Mouse (Mus musculus): ENCODE data around the gene Cmtm2b.
"Not testable (repeated sequence)": the region's sequence is repeated elsewhere in the genome, so short reads cannot be mapped to it uniquely, and the experiment has no call there.

The Cmtm2b gene

DNA sequence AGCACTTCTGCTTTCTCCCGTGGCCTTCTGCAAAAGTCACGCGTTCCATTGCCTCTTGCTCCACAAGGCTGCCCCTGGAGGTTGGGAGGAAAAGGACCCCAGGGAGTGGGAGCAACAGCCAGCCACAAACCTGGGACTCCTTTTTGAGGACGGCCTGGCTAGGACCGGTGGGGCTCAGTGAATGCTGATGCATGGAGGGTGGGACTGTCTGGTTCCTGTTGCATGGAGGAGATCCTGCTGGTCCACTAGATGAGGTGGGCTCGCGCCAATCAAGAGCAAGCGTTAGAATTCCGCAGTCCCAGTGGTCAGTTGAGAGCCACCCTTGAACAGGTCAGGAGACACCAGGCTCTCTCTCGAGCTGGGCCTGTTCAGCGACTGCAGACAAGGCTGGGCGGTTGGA lies at the start of gene Cmtm2b:
Gene Cmtm2b, plus strand, starts transcription at position 301 of the 400 bp plus-strand sequence.
- not testable (repeated sequence) for DNase-seq (ENCODE audit: low spot score)

DNA sequence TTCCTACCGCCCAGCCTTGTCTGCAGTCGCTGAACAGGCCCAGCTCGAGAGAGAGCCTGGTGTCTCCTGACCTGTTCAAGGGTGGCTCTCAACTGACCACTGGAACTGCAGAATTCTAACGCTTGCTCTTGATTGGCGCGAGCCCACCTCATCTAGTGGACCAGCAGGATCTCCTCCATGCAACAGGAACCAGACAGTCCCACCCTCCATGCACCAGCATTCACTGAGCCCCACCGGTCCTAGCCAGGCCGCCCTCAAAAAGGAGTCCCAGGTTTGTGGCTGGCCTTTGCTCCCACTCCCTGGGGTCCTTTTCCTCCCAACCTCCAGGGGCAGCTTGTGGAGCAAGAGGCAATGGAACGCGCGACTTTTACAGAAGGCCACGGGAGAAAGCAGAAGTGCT lies 28.9 kb upstream of the Cmtm2b start, which contains the start of gene Cmtm2a:
Gene Cmtm2a, minus strand, starts transcription at position 101 of the 400 bp plus-strand sequence.
- DNase-seq (ENCODE audit: low spot score) = not testable (repeated sequence)

DNA sequence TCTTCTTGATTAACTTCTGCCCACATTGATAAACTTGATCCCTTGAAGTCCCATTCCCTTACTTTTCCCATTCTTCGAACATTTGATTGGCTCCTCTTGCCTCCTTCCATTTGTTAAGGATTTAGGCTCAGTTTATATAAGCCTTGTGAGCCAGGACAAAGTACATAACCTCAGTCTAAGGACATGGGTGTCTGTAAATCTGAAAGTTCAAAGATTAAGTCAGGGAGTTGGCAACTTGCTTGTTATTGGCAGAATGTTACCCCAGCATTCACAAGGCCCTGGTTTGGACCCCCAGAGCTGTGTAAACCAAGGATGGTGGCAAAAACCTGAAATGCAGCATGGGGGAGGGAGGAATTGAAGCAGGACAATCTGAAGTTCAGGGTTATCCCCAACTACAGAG lies 27.6 kb upstream of the Cmtm2b start:
- no peak for DNase-seq (ENCODE audit: low spot score)

DNA sequence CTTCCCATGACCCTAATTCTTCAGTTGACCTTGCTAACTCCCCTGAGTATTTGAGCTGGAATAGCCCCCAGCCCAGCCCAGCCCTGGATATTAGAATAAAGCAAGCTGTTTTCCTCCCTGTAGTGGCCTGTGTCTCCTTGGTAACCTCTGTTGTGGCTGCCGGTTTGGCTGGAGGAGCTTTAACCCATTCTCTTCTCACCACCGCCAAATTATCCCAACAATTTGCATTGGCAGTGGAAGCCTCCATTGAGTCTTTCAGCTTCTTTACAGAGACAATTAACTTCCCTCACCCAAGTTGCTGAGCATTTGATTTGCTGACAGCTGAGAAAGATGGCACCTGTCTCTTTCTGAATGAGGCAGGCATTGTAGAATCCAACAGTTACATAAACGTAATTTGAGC lies 20.5 kb upstream of the Cmtm2b start:
- DNase-seq (ENCODE audit: low spot score) = not testable (repeated sequence)

DNA sequence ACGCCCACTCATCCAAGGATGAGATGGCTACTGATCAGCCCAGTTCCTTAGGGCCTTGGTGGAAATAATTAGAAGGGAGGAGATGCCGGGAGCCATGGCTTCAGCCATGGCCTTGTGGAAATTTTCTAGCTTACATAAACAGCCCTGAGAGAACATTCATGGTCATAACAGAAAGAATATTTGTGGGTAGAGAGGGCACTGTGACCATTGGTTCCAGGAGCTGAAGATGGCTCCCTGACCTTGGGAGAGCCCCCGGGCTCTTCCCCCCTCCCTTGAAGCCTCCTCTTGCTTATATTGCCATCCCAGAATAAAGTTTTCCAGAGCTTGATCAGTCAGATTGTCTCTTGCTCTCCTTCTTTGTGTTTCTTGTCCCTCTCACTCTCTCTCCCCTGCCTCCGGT lies 19.5 kb upstream of the Cmtm2b start:
- peak; percentile 74 for DNase-seq (ENCODE audit: low spot score)

DNA sequence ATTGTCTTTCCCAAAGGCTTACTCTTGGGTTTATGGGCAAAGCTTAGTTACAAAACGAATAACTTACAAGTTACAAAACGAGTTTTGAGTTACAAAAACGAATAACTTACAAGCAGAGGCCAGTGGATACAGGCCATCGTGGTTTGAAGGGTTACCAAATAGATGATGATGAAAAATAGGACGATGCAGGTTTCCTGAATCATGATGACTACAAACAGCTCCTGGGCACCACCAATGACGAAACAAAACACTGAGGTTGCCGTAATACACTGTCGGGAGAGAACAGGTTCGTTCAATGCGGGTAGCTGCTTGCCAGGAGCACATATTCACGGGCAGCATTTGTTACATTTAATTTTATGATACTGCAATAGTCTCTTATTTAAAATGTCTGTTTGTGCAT lies 17.1 kb upstream of the Cmtm2b start:
- DNase-seq (ENCODE audit: low spot score) = no peak

DNA sequence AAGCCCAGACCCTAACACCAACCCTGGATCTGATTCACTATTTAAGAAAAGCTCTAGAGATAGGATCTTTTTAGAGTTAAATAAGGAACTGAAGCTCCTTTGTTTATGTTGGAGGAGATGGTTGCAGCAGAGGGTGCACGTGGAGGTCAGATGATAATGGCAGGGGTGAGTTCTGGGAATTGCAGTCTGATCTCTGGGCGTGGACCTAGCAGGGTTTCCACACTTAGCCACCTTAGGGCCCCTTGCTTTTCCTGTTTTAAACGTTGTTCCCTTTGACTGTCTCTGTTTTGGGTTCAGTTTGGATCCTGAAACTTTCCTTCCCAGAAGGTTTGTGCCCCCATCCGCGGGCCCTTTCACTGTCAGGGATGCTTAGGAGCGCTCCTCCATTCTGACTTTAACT lies 13.7 kb upstream of the Cmtm2b start:
- not testable (repeated sequence) for DNase-seq (ENCODE audit: low spot score)

DNA sequence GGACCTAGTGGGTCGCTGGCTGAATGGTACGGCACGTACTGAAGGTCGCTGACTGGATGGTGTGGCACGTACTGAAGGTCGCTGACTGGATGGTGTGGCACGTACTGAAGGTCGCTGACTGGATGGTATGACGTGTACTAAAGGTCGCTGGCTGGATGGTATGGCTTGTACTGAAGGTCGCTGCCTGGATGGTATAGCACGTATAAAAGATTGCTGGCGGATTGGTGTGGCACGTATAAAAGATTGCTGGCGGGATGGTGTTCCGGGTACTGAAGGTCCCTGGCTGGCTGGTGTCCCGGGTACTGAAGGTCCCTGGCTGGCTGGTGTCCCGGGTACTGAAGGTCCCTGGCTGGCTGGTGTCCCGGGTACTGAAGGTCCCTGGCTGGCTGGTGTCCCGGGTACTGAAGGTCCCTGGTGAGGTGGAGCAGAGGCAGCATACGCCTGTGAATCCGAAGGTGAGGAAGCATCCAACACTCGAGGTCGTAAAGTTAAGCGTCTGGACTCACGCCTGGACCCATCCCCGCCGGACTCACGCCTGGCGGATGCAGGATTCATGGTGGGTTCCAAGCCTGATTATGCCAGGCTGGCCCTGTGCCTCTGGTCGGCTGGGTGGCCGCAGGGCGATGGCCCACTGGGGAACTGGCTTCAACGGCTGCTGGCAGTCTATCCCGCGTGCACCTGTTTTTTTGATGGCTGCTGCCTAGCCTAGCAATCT lies 12.4 kb upstream of the Cmtm2b start, which contains the start of the genes Gm45711 and Cmtm1:
Gene Gm45711, minus strand, starts transcription at position 641 of the 715 bp plus-strand sequence.
Gene Cmtm1, minus strand, starts transcription at position 705 of the 715 bp plus-strand sequence.
- DNase-seq (ENCODE audit: low spot score) = peak; percentile 60

DNA sequence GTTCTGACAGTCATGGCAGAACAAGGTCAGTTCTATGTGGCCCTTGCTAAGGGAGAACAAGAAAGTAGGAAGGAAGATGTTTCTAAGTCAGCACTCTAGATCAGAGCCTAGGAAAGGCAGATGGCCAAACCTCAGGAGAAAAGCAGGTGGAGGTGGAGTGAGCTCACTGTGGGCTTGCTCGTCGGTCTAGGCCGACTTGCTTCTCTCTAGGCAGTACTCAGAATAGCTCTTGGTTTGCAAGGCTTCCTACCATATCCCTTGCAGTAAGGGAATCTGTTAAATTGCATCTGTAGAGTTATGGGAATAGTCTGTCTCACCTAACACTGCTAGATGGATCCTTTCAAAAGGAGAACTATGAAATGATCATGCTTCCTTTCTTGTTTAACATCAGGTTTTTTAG lies 10.0 kb upstream of the Cmtm2b start:
- DNase-seq (ENCODE audit: low spot score) = not testable (repeated sequence)

DNA sequence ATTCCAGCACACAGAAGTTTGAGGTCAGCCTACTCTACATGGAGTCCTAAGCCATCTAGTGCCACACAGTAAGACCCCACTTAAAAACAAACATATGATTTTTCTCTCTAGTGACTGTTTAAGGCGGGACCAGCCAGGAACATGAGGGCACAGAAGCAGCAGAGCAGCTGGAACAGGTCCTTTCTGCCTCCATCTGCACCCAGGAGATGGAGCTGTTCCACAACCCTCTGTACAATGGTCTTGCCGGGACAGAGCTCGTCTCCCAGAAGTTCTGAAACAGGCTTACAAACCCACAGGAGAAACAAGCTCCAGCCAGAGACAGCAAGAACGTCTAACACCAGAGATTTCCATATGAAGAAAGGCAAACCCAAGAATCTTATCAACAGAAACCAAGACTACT lies 8.7 kb upstream of the Cmtm2b start:
- DNase-seq (ENCODE audit: low spot score) = no peak

DNA sequence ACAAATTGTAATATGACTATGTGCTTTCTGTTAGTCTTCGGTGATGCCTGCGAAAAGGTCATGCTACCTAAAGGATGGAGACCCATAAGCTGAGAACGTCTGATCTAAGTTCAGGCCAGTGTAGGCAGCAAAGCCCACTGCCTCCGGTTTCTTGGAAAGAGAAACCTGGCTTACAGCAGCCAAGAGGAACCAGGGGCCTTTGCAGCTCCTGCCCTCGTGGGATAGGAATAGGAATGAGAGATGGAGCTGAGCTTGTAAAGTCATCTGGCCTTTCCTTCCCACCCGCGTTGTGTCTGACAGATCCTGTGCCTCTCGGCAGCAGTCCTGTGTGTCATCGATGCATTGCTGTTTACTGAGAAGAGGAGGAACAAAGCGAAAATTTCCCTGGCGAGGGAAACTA lies 763 bp upstream of the Cmtm2b start, which contains the start of gene Gm11020:
Gene Gm11020, plus strand, starts transcription at position 301 of the 400 bp plus-strand sequence.
- not testable (repeated sequence) for DNase-seq (ENCODE audit: low spot score)

DNA sequence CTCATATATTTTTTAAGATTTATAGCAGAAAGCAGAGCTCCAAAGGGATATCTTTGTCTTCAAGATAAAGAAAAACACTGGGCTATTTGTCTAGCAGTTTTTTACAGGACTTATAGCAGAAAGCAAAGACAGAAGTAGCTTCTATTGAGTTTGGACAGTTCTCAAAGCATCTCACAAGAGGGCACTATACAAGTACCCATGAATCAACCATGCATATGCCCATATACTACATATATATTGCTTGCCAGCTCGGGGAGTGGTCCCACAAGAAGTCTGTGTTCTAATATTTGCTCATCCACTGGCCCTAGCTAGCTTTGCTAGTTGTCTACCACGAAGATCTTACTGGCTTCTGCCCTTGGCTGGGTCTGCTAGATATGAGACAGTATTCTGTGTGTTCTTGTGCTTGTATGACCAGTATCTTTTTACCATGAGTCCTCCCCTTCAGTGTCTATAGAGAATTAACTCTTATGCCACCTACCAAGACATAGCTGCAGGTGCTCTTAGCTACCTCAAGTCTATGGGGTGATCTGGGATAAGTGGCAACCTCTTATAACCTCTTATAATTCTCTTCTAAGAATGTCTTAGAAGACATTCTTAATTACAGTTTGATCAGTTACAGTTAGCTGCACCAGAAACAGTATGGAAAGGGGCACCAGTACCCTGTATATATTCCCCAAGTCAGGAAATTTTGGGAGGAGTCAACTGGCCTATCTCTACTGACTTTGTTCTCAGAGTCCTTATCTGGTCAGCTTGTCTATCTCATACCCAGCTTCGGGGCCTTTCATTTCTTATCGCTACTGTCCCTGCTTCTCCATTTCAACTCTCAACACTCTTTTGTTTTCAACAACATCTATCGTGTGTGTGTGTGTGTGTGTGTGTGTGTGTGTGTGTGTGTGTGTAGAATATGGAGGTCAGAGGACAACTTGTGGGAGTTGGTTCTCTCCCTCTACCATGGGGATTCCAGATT lies 10.9 kb downstream of the Cmtm2b start:
- DNase-seq (ENCODE audit: low spot score) = no peak

DNA sequence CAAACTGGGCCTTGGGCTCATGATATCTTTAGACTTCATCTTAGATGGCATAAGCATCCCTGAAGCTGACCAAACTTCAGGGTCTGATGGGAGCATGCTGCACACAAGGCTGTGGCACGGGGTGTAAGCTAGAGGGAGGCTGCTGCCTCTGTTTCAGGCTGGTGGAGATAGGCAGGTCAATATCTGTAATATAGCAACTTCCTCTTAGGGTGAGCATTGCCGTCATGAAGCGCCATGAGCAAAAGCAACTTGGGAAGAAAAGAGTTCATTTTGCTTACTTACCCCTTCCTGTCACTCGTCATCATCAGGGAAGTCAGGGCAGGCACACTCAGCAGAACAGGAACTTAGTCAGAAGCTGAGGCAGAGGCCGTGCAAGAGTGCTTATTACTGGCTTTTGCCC lies 11.8 kb downstream of the Cmtm2b start:
- no peak for DNase-seq (ENCODE audit: low spot score)

DNA sequence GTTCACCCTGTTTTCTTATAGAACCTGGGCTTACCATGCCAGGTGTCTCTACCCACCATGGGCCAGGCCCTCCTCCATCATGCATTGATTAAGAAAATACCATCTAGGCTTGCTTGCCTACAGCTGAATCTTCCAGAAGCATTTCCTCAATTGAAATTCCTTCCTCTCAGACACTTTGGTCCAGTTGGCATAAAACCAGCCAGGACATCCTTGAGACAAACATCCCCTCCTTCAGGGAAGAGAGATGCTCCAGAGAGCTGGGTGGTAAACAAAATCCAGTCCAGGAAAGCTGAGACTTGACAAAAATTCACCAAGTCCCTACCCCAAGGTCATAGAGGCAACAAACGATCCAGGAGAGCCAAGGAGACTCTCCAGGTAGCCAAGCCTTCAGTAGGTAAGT lies 12.2 kb downstream of the Cmtm2b start:
- no peak for DNase-seq (ENCODE audit: low spot score)

DNA sequence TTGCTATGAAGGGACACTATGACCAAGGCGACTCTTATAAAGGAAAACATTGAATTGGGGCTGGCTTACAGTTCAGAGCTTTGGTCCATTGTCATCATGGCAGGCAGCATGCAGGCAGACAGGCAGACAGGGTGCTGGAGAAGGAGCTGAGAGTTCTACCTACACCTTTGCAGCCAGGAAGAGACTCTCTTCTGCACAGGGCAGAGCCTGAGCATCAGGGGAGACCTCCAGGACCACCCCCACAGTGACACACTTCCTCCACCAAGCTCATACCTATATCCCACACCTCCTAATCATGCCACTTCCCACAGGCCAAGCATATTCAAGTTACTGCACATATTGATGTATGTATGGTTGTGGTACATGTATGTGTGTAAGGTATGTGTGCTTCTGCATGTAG lies 14.8 kb downstream of the Cmtm2b start:
- no peak for DNase-seq (ENCODE audit: low spot score)

DNA sequence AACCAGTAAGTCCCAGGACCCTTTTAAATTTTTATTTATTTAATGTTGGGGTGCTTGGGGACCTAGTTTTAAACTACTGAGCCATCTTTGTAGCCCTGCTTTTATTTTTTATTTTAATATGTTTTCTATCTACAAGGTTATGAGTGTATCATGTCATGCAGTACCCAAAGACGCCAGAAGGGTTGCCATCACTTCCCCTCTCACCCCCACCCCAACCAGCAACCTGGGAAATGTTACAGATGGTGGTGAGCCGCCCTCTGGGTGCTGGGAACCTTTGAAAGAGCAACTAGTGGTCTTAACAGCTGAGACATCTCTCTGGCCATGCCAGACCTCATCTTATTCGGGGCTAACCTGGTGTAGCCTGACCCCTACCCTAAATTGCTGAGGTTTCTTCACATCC lies 15.9 kb downstream of the Cmtm2b start:
- no peak for DNase-seq (ENCODE audit: low spot score)

DNA sequence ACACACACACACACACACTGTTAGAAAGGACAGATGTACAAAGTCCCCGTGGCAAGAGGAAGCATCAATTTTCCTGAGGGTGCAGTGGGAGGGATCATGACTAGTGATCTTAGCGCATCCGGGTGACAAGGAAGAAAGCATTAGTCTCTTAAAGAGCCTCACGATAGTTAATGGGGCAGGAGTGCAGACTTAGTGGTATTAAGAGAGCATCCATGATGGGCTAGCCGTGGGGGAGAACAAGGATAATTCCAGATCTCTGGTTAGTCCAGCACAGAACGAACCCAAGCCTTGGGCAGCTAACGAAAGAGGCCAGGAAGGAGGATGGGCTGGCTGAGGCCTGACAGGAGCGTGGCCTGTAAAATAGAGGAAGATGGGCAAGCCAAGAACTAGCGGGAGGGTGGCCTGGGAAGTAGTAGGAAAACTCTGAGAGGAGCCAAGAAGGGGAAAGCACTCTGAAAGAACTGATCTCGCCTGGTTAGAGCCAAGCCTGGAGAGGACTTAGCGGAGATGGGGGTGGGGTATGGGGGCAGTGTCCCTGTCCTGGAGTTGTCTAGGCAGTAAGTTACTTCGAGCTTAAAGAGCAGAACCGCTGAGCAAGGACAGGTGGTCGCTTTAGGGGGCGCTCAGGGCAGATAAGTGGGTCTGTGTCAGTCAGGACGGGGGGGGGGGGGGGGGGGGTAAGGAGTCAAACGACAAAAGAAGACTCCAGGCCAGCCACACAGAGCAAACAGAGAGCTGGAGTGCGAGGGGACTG lies 17.4 kb downstream of the Cmtm2b start, which contains the start of gene Cmtm3:
Gene Cmtm3, plus strand, starts transcription at position 182 of the 754 bp plus-strand sequence.
- DNase-seq (ENCODE audit: low spot score) = no peak

DNA sequence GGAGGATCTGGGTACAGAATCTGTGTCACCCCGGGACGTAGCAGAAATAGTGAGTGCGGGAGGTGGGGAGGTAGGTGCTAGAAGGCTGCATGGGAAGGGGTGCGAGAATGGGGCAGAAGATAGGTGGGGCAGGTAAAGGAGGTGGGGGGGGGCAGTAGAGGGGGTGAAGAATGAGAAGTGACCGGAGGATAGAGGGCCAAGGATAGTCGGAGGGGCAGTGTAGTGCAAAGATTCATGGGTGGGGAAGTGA lies 17.9 kb downstream of the Cmtm2b start:
- no peak for DNase-seq (ENCODE audit: low spot score)

DNA sequence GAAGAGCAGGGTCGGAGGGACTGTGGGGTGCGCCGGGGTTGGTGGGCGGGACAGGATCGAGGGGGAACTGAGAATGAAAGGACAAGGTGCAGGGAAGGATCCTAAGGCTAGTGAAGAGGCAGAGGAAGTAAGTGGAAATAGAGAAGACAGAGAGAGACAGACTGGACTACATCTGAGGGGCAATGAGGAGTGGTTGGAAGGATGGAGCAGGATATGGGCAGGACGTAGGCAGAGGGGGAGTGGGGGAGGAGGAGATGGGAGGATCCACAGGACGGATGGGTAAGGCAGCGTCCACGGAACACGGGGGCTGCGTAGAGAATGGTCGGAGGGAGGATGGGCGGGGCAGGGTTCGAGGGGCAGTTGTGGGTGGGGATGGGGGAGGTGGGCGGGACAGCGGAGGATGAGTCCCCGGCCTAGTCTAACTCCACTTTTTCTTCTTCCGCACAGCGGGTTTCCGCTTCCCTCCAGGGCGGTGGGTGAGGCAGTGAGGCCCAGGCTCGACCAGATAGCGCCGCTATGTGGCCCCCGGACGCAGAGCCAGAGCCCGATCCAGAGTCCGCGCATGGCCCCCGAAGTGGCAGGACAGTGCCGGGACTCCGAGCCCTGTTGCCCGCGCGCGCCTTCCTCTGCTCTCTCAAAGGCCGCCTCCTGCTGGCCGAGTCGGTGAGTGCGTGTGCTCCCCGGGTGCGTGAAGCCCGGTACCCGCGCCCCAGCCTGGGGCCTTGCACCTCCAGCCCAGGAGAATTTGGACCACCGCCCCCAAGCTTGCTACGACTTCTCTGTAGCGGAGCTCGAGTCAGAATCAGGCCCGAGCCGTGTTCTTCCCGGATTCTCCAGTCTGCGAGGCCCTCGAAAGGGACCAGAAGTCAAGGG lies 18.4 kb downstream of the Cmtm2b start:
- DNase-seq (ENCODE audit: low spot score) = peak; percentile 85

DNA sequence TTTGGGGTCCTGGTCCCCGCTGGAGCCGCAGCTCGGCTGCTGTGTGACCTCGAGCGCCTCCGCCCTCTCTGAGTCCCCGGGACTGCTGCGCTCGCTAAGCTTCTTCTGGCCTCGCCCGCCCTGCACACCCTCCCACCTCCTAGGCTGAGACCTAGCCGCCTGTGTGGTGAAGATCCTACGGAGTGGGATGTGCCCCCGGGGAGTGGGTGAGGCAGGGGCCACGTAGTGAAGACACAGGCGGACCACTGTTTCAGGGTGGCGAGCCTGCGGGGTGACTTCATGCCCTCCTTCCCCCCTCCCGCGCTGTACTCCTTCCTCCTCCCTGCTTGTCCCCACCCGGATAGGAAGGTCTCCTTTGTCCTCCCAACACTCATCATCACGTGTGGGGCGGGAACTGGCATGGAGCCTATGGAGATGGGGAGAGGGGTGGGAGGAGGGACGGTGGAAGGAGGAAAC lies 19.1 kb downstream of the Cmtm2b start:
- peak; percentile 74 for DNase-seq (ENCODE audit: low spot score)

DNA sequence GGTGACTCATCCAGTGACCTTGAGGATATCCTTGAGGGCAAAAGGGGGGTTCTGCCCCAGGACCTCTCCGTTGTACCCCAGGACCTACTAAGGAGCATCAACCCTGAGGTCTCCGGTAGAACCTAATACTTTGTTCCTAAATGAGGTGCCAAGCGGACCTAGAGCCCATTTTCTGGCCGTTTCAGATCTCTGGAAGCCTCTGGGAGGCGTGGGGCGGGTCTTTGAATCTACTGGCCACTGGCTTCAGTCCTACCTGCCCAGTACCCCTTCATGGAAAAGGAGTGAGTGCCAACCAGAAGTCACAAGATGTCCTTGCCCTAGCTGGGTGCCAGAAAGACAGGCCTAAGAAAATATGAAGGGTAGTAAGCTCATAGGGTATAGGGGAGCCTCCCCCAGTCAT lies 19.6 kb downstream of the Cmtm2b start:
- no peak for DNase-seq (ENCODE audit: low spot score)
